Mouse (Mus musculus) liver, adult 2 months (tissue): ENCODE data around the gene Ppara.

Experiments used
- CTCF ChIP-seq: fragments of 200-500 bp; IDR thresholded peaks from 2 replicates; pipeline ENCODE4 v1.5.1; 2011; ENCODE audit warnings: low read depth, low read length, control low read depth
- POLR2A ChIP-seq: fragments of 200-500 bp; IDR thresholded peaks from 2 replicates; pipeline ENCODE4 v1.6.1; 2011; ENCODE audit warnings: low read length, control low read depth; ENCODE audit not compliant: insufficient read depth; ENCODE audit errors: extremely low read depth

GRCm38 (mm10) chr15:85719017-85719416 is 15.8 kb upstream of the Ppara start:
- no peak for TF ChIP-seq CTCF
- no peak for TF ChIP-seq POLR2A
